Mouse (Mus musculus) hindbrain, embryonic 13.5 days (tissue): ENCODE data around the gene Cnih3. TPM values are rescaled to one million over a fixed set of nuclear protein-coding genes. Genes with fewer than 3 reads are reported as not detected.
A peak's percentile ranks its signal among the peaks of the same experiment; 100 is the strongest.

ENCODE experiments used
- ATAC-seq: fragments of 200-750 bp; cut with Nextera tagmentation; 2 replicates; pipeline ENCODE4 v1.8.0; 2017; ENCODE audit warnings: moderate TSS enrichment; ENCODE audit not compliant: low FRiP score
- H3K27ac ChIP-seq: fragments of 300-500 bp; sonication (generic); 2 replicates; pipeline ENCODE4 v1.5.1; 2015; ENCODE audit warnings: inconsistent platforms, mild to moderate bottlenecking, moderate library complexity
- H3K27me3 ChIP-seq: fragments of 300-500 bp; sonication (generic); 2 replicates; pipeline ENCODE4 v1.6.1; 2015; ENCODE audit warnings: mild to moderate bottlenecking, inconsistent platforms
- H3K36me3 ChIP-seq: fragments of 300-500 bp; sonication (generic); 2 replicates; pipeline ENCODE4 v1.6.1; 2015; ENCODE audit warnings: mild to moderate bottlenecking, inconsistent platforms
- H3K4me1 ChIP-seq: fragments of 300-500 bp; sonication (generic); replicated peaks from 2 replicates; pipeline ENCODE4 v1.6.1; 2015; ENCODE audit warnings: inconsistent platforms
- H3K4me2 ChIP-seq: fragments of 300-500 bp; sonication (generic); 2 replicates; pipeline ENCODE4 v1.6.1; 2015; ENCODE audit warnings: inconsistent platforms, mild to moderate bottlenecking, moderate library complexity
- H3K4me3 ChIP-seq: fragments of 300-500 bp; sonication (generic); 2 replicates; pipeline ENCODE4 v1.5.1; 2015; ENCODE audit warnings: mild to moderate bottlenecking, inconsistent platforms
- H3K9ac ChIP-seq: fragments of 300-500 bp; sonication (generic); 2 replicates; pipeline ENCODE4 v1.6.1; 2015; ENCODE audit warnings: mild to moderate bottlenecking, inconsistent platforms
- H3K9me3 ChIP-seq: fragments of 300-500 bp; sonication (generic); 2 replicates; pipeline ENCODE4 v1.6.1; 2016; ENCODE audit warnings: inconsistent platforms
- WGBS: fragments of 180-500 bp; shearing (Covaris S2); methylation state at CpG from one replicate; pipeline ENCODE4 v1.1.7; 2015; 5-methylcytosine and 5-hydroxymethylcytosine counted together
- polyA plus RNA-seq: library from polyadenylated mRNA; unstranded; fragments of >200 nt; fragmentation: Nextera tagmentation; extraction: Ambion mirVana; gene quantifications from 2 replicates; pipeline ENCODE4 v1.2.1, GENCODE M21; 2015

Cnih3 gene
- polyA plus RNA-seq, 1 experiment from 2014 or later = 6.8 TPM

GRCm38 (mm10) chr1:181445041-181445440 is 92.6 kb downstream of the Cnih3 start:
- H3K4me2 ChIP-seq = no peak overlapping the region
- no peak overlapping the region for H3K27ac ChIP-seq
- 94% methylated on average over 5 of the region's 5 CpGs for WGBS
- no peaks in the 10 kb centered on the region for H3K36me3 ChIP-seq
- ATAC-seq = no peak
- no peak overlapping the region for H3K9ac ChIP-seq
- no peaks in the 10 kb centered on the region for H3K9me3 ChIP-seq
- peaks cover 8% of the 10 kb centered on the region for H3K4me1 ChIP-seq
- no peaks in the 10 kb centered on the region for H3K27me3 ChIP-seq
- H3K4me3 ChIP-seq = no peak overlapping the region

GRCm38 (mm10) chr1:181445630-181446257 is 93.3 kb downstream of the Cnih3 start:
- Histone ChIP-seq H3K36me3 (no peaks in the 10 kb centered on the region), H3K4me1 (peaks cover 8% of the 10 kb centered on the region), H3K9me3 (no peaks in the 10 kb centered on the region), H3K27me3 (no peaks in the 10 kb centered on the region), H3K4me3 (no peak overlapping the region), H3K4me2 (no peak overlapping the region), H3K9ac (no peak overlapping the region), H3K27ac (no peak overlapping the region)
- no peak for ATAC-seq
- 76% methylated on average over 1 of the region's 1 CpGs for WGBS

- 83% methylated on average over 6 of the region's 6 CpGs for WGBS
Measured at GRCm38 (mm10) chr1:181446591-181447114, 94.2 kb downstream of the Cnih3 start.

GRCm38 (mm10) chr1:181447576-181447975 is 95.1 kb downstream of the Cnih3 start:
- Histone ChIP-seq H3K9me3 (no peaks in the 10 kb centered on the region), H3K4me1 (peaks cover 8% of the 10 kb centered on the region), H3K9ac (no peak overlapping the region), H3K4me3 (no peak overlapping the region), H3K27ac (no peak overlapping the region), H3K4me2 (no peak overlapping the region), H3K27me3 (no peaks in the 10 kb centered on the region), H3K36me3 (no peaks in the 10 kb centered on the region)
- 0 out of 2 replicates have a peak, but pooled peaks have one; percentile 21 for ATAC-seq
- 75% methylated on average over 4 of the region's 4 CpGs for WGBS

More at GRCm38 (mm10) chr1:181446591-181447114, 94.2 kb downstream of the Cnih3 start:
- H3K36me3 ChIP-seq = no peaks in the 10 kb centered on the region
- H3K27me3 ChIP-seq = no peaks in the 10 kb centered on the region
- peaks cover 8% of the 10 kb centered on the region for H3K4me1 ChIP-seq
- H3K4me2 ChIP-seq = no peak overlapping the region
- H3K9ac ChIP-seq = no peak overlapping the region
- H3K27ac ChIP-seq = no peak overlapping the region
- no peak for ATAC-seq
- no peaks in the 10 kb centered on the region for H3K9me3 ChIP-seq
- H3K4me3 ChIP-seq = no peak overlapping the region

- no peaks in the 10 kb centered on the region for H3K9me3 ChIP-seq
- no peak overlapping the region for H3K4me2 ChIP-seq
- H3K27ac ChIP-seq = no peak overlapping the region
- no peak for ATAC-seq
- H3K36me3 ChIP-seq = no peaks in the 10 kb centered on the region
- H3K9ac ChIP-seq = no peak overlapping the region
- peaks cover 8% of the 10 kb centered on the region for H3K4me1 ChIP-seq
- no peak overlapping the region for H3K4me3 ChIP-seq
- no peaks in the 10 kb centered on the region for H3K27me3 ChIP-seq
- WGBS = 87% methylated on average over 7 of the region's 7 CpGs
Measured at GRCm38 (mm10) chr1:181448041-181448440, 95.6 kb downstream of the Cnih3 start.

GRCm38 (mm10) chr1:181453106-181453505 is 100.7 kb downstream of the Cnih3 start:
- no peak overlapping the region for H3K4me2 ChIP-seq
- no peak overlapping the region for H3K4me3 ChIP-seq
- no peaks in the 10 kb centered on the region for H3K9me3 ChIP-seq
- no peaks in the 10 kb centered on the region for H3K36me3 ChIP-seq
- WGBS = 82% methylated on average over 6 of the region's 6 CpGs
- ATAC-seq = no peak
- no peak overlapping the region for H3K27ac ChIP-seq
- H3K27me3 ChIP-seq = no peaks in the 10 kb centered on the region
- 0 out of 2 replicates have a peak, but pooled peaks cover under 1% of the 10 kb centered on the region for H3K4me1 ChIP-seq
- H3K9ac ChIP-seq = no peak overlapping the region

GRCm38 (mm10) chr1:181456911-181457310 is 104.5 kb downstream of the Cnih3 start:
- Histone ChIP-seq H3K27ac (no peak overlapping the region), H3K9me3 (no peaks in the 10 kb centered on the region), H3K36me3 (no peaks in the 10 kb centered on the region), H3K9ac (no peak overlapping the region), H3K4me1 (peaks cover 9% of the 10 kb centered on the region; the same call in 1 of the 2 replicates), H3K4me2 (no peak overlapping the region), H3K27me3 (no peaks in the 10 kb centered on the region), H3K4me3 (no peak overlapping the region)
- no peak for ATAC-seq
- WGBS = 86% methylated on average over 7 of the region's 7 CpGs

GRCm38 (mm10) chr1:181459431-181460105 is 107.1 kb downstream of the Cnih3 start:
- no peak overlapping the region for H3K27ac ChIP-seq
- peaks cover 12% of the 10 kb centered on the region; the same call in 1 of the 2 replicates for H3K4me1 ChIP-seq
- no peak for ATAC-seq
- H3K4me3 ChIP-seq = no peak overlapping the region
- H3K36me3 ChIP-seq = no peaks in the 10 kb centered on the region
- WGBS = 75% methylated on average over 7 of the region's 7 CpGs
- no peaks in the 10 kb centered on the region for H3K9me3 ChIP-seq
- H3K9ac ChIP-seq = no peak overlapping the region
- H3K4me2 ChIP-seq = no peak overlapping the region
- H3K27me3 ChIP-seq = no peaks in the 10 kb centered on the region

GRCm38 (mm10) chr1:181460283-181460682 is 107.9 kb downstream of the Cnih3 start:
- Histone ChIP-seq H3K36me3 (no peaks in the 10 kb centered on the region), H3K4me1 (peaks cover 12% of the 10 kb centered on the region; the same call in 1 of the 2 replicates), H3K4me3 (no peak overlapping the region), H3K9ac (no peak overlapping the region), H3K9me3 (no peaks in the 10 kb centered on the region), H3K4me2 (no peak overlapping the region), H3K27ac (no peak overlapping the region), H3K27me3 (no peaks in the 10 kb centered on the region)
- WGBS = 84% methylated on average over 2 of the region's 2 CpGs
- ATAC-seq = no peak

- WGBS = 86% methylated on average over 8 of the region's 8 CpGs
Measured at GRCm38 (mm10) chr1:181461484-181461883, 109.1 kb downstream of the Cnih3 start.

GRCm38 (mm10) chr1:181462051-181462905 is 109.8 kb downstream of the Cnih3 start:
- no peak overlapping the region for H3K9ac ChIP-seq
- 45% methylated on average over 8 of the region's 8 CpGs for WGBS
- no peaks in the 10 kb centered on the region for H3K36me3 ChIP-seq
- H3K27me3 ChIP-seq = no peaks in the 10 kb centered on the region
- H3K27ac ChIP-seq = no peak overlapping the region
- H3K4me1 ChIP-seq = peaks cover 19% of the 10 kb centered on the region
- no peak overlapping the region for H3K4me3 ChIP-seq
- H3K9me3 ChIP-seq = no peaks in the 10 kb centered on the region
- H3K4me2 ChIP-seq = no peak overlapping the region
- ATAC-seq = no peak

More at GRCm38 (mm10) chr1:181461484-181461883, 109.1 kb downstream of the Cnih3 start:
- H3K4me2 ChIP-seq = no peak overlapping the region
- H3K36me3 ChIP-seq = no peaks in the 10 kb centered on the region
- H3K27me3 ChIP-seq = no peaks in the 10 kb centered on the region
- no peak for ATAC-seq
- H3K9me3 ChIP-seq = no peaks in the 10 kb centered on the region
- H3K27ac ChIP-seq = no peak overlapping the region
- H3K4me3 ChIP-seq = no peak overlapping the region
- no peak overlapping the region for H3K9ac ChIP-seq
- peaks cover 13% of the 10 kb centered on the region; the same call in 1 of the 2 replicates for H3K4me1 ChIP-seq

GRCm38 (mm10) chr1:181462906-181463179 is 110.4 kb downstream of the Cnih3 start:
- H3K4me2 ChIP-seq = no peak overlapping the region
- H3K27ac ChIP-seq = no peak overlapping the region
- H3K4me1 ChIP-seq = peaks cover 19% of the 10 kb centered on the region
- no peaks in the 10 kb centered on the region for H3K36me3 ChIP-seq
- no peaks in the 10 kb centered on the region for H3K27me3 ChIP-seq
- 72% methylated on average over 6 of the region's 6 CpGs for WGBS
- no peaks in the 10 kb centered on the region for H3K9me3 ChIP-seq
- no peak overlapping the region for H3K9ac ChIP-seq
- no peak for ATAC-seq
- no peak overlapping the region for H3K4me3 ChIP-seq
